Mouse (Mus musculus): ENCODE data around the gene Obp2b.

Obp2b gene

DNA sequence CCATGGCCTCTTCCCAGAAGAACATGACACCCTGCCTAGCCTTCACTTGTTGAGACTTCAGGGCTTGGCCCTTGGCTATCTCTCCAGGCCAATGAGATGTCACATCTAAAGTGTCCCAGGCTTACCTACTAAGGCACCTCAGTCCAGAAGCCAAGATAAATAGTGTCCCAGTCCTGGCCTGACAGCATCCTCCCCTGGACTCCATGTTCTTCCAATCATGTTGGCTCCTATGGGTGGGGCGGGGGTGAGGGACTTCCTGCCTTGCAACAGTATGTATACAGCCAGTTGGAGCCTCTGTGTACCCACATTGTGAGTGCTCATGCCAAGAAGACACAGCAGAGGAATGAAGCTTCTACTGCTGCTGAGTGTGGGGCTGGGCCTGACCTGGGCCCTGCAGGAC lies 39.9 kb downstream of the Obp2b start, which contains the start of gene Lcn11:
TSS of gene Lcn11 (plus strand) at position 301 of the 400 bp plus-strand sequence.
- DNase-seq (ENCODE audit: low read depth, low spot score), result no peak

DNA sequence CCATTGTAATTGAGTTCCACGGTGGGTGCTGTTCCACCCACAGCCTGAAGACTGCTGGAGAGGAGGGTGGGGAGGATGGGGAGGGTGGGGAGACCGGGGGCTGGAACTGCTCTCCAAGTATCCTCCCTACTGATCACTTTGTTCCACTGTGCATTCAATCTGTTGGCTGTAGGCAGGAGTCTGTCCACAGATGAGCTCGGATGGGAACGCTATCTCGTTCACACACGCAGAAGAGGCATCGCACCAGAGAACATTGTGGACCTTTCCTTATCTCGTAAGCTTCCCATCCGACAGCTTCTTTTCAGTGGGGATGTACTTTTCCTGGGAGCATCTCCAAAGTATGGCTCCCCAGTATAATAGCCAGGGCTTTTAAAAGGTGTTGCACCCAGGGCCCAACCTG lies 42.3 kb downstream of the Obp2b start:
- DNase-seq (ENCODE audit: low read depth, low spot score), result no peak

DNA sequence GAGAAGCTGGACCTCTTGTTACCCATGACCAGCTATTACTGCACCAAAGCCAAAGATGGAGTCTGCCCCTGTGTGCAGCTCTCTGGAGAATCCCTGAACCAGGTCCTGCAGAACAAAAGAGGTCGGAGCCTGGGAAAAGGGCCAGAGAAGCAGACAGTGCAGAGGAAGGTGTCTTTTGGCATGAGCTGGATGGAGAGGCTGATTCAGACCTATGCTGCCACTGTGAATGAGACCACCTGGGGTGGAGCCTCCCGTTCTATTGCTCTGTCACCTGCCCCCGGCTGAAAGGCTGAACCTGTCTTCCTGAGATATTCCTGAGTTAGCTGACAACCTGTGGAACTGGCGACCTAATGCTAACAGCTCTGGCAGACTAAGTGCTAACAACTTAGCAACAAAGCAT lies 44.1 kb downstream of the Obp2b start:
- DNase-seq (ENCODE audit: low read depth, low spot score), result no peak

GRCm38 (mm10) chr2:25781957-25782356 lies 45.1 kb downstream of the Obp2b start, which contains the start of gene Gm13539:
Gene Gm13539 (plus strand): TSS chr2:25782257.
- no peak for DNase-seq (ENCODE audit: low read depth, low spot score)

- DNase-seq (ENCODE audit: low read depth, low spot score), result no peak
Measured at GRCm38 (mm10) chr2:25785573-25786322, 48.9 kb downstream of the Obp2b start.

- no peak for DNase-seq (ENCODE audit: low read depth, low spot score)
Measured at GRCm38 (mm10) chr2:25789092-25789491, 52.3 kb downstream of the Obp2b start.

Data from c-Kit-negative CD71-positive TER-119-positive erythroid progenitor cells, embryonic 14.5 days (primary cell).